Mouse (Mus musculus): Measurements from ENCODE around the gene Lce1a1.

DNA sequence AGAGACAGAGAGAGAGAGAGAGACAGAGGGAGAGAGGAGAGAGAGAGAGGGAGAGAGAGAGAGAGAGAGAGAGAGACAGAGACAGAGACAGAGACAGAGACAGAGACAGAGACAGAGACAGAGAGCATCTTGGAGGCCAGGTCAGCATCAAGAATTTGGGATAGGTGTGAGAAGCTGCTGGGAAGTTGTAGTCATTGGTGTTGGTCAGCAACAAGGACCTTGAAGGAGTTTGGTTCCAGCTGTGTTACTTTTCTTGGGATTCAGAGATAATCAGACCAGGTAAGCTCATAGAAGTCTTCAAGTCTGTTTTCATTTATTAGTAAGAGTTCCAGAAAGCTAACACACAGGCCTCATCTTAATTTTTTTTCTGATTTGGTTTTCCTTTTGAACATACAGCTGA, 40.7 kb downstream of the Lce1a1 start, which contains the start of gene 2210017I01Rik:
- TF ChIP-seq CTCF (IDR thresholded peaks at IDR 0.05; ENCODE audit: control insufficient read depth, insufficient read depth, low read length) (no peak), POLR2A (IDR thresholded peaks at IDR 0.05; ENCODE audit: borderline replicate concordance, control insufficient read depth, low read depth, low read length) (no peak)

Measured in bone marrow, adult 2 months (tissue).